Mouse (Mus musculus): ENCODE measurements around the gene Plscr4.

Gene Plscr4

GRCm38 (mm10) chr9:92517036-92517435 is 59.9 kb downstream of the Plscr4 start:
- peak; percentile 17 for DNase-seq

- DNase-seq, result peak; percentile 52
These were observed 63.6 kb downstream of the Plscr4 start for GRCm38 (mm10) chr9:92520751-92521150.

GRCm38 (mm10) chr9:92524506-92524905 is 67.3 kb downstream of the Plscr4 start:
- peak; percentile 57 for DNase-seq

- DNase-seq, result no peak
These were observed 72.9 kb downstream of the Plscr4 start for GRCm38 (mm10) chr9:92530055-92530454.

- DNase-seq, result no peak
These were observed 80.6 kb downstream of the Plscr4 start for GRCm38 (mm10) chr9:92537735-92538134.

GRCm38 (mm10) chr9:92538216-92538615 is 81.0 kb downstream of the Plscr4 start:
- no peak for DNase-seq

Data from kidney, adult 9 months (tissue).